Mouse (Mus musculus): ENCODE measurements around the gene Ccdc57. TPM values are rescaled to one million over a fixed set of nuclear protein-coding genes. Genes with fewer than 3 reads are reported as not detected.
A peak's percentile ranks its signal among the peaks of the same experiment; 100 is the strongest.

The Ccdc57 gene
- total and polyA plus RNA-seq, 2 experiments from 2014 or later, result 6.2 to 7.8 TPM

DNA sequence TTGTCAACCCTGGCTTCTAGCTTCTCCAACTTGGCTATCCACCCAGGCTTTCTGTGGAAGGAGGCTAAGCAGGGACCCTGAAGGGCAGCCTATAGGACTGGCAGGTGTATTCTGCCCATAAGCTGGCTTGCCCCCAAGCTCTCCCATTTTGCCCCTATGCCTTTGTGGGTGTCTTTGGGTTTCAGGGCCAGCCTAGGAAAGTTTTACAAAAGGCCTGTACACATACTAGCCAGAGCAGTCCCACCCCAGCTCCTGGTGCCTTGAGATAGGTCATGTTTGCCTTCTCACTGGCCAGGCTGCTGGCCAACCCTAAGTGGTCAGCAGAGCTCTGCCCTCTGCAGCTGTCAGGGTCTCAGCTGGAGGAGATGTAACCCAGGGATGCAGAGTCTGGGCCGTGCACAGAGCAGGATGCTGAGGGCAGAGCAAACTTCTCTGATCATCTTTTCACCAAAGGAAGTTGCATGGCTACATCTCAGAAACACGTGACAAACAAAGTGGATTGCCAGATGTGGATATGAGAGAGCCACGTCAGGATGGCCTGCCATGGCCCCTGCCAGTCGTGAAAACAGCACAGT is 107.3 kb downstream of the Ccdc57 start:
- Histone ChIP-seq H3K4me3 (ENCODE audit: low read depth, low read length) (peak overlapping the region; percentile 93), H3K36me3 (ENCODE audit: insufficient read depth, low read length) (peaks cover 17% of the 10 kb centered on the region), H3K4me1 (ENCODE audit: insufficient read depth, low read length) (peaks cover 24% of the 10 kb centered on the region), H3K9ac (replicated peaks; ENCODE audit: low read length, poor library complexity, severe bottlenecking) (peak overlapping the region; percentile 64), H3K27me3 (ENCODE audit: insufficient read depth, low read length) (no peaks in the 10 kb centered on the region), H3K27ac (ENCODE audit: low read depth, low read length) (peak overlapping the region; percentile 96), H3K9me3 (ENCODE audit: low read length) (no peaks in the 10 kb centered on the region), H3K4me2 (ENCODE audit: low read depth, low read length, poor library complexity, severe bottlenecking) (peak overlapping the region; percentile 93)
- DNase-seq (ENCODE audit: low spot score), result peak; percentile 28
- ATAC-seq (ENCODE audit: low FRiP score), result no peak
- TF ChIP-seq CTCF (IDR thresholded peaks at IDR 0.05), result no peak
- 34% methylated on average over 4 of the region's 4 CpGs for WGBS

DNA sequence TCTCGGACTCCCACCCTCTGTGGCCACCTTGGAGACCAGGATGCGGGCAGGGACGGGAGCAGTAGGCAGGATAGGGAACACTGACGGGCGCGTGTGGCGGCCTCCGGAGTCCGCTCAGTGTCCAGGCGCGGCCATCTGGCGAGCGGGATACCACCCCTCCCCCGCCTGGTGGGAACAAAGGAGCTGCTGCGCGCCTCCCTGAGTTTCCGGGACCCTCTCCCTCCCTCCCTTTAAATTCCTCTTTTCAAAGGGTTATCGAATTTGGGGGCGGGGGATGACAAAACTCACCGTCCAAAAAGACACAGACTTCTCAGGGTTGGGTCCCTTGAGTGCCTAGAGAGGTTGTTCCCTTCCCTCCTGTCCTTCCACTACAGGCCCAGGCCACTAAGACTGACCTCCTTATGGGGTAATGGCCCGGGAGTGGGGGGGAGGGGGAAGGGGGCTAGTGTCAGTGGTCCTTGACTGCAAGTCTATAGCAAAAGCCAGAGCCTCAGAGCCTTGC is 107.8 kb downstream of the Ccdc57 start:
- peak overlapping the region; percentile 93 for H3K4me3 ChIP-seq (ENCODE audit: low read depth, low read length)
- WGBS, result 0% methylated on average over 21 of the region's 21 CpGs
- ATAC-seq (ENCODE audit: low FRiP score), result peak; percentile 14; the same call in 1 of the 2 replicates
- peak overlapping the region; percentile 64 for H3K9ac ChIP-seq (replicated peaks; ENCODE audit: low read length, poor library complexity, severe bottlenecking)
- H3K4me2 ChIP-seq (ENCODE audit: low read depth, low read length, poor library complexity, severe bottlenecking), result peak overlapping the region; percentile 93
- H3K27ac ChIP-seq (ENCODE audit: low read depth, low read length), result peak overlapping the region; percentile 96
- H3K36me3 ChIP-seq (ENCODE audit: insufficient read depth, low read length), result peaks cover 22% of the 10 kb centered on the region
- H3K27me3 ChIP-seq (ENCODE audit: insufficient read depth, low read length), result no peaks in the 10 kb centered on the region
- no peak for TF ChIP-seq CTCF (IDR thresholded peaks at IDR 0.05)
- no peaks in the 10 kb centered on the region for H3K9me3 ChIP-seq (ENCODE audit: low read length)
- peaks cover 24% of the 10 kb centered on the region for H3K4me1 ChIP-seq (ENCODE audit: insufficient read depth, low read length)
- peak; percentile 42 for DNase-seq (ENCODE audit: low spot score)

DNA sequence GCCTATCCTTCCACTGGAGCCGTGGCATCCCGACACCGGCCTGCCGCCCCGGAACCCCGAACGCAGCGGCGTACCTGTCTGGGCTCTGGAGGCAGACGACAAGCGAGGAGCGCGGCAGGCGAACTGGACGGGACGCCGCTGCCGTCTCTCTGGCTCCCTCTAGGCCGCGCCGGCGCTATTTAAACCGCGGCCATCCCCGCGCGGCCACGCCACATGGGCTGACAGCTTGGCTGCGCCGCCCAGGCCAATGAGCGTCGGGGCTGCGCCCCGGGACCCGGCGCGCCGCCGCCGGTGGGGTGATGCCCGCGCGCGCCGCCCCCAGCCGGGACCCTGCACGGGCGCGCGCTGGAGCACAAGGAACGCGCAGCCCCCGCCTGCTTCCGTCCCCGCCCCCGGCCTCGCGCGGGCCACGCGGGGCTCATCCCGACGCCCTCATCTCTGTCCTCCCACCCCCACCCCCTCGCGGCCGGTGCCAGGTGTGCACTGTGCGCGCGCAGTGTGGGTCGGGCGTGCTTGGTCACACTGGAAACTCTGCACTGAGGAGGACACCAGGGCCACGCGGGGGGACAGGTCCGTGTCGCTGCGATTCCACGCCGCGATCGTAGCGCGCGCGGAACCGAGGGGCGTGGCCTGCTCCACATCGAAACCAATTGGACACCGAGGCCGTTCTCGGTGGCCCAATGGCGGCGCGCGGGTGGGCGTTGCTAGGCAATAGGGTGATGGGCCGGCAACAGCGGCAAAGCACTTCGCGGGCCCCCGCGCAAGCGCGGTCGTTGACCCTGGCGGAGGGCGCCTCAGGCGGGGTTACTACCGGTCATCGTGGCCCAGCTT is 108.5 kb downstream of the Ccdc57 start, which contains the start of gene Fasn:
Gene Fasn, minus strand, starts transcription at position 592 of the 831 bp plus-strand sequence.
- peak; percentile 67 for TF ChIP-seq CTCF (IDR thresholded peaks at IDR 0.05)
- WGBS, result 0% methylated on average over 92 of the region's 109 CpGs
- peak; percentile 91 for ATAC-seq (ENCODE audit: low FRiP score)
- DNase-seq (ENCODE audit: low spot score), result peak; percentile 99
- peak within 1 kb of the TSS; percentile 96 for H3K27ac ChIP-seq (ENCODE audit: low read depth, low read length)
- peak within 1 kb of the TSS; percentile 93 for H3K4me2 ChIP-seq (ENCODE audit: low read depth, low read length, poor library complexity, severe bottlenecking)
- peaks cover 29% of the 10 kb centered on the region for H3K36me3 ChIP-seq (ENCODE audit: insufficient read depth, low read length)
- peak within 1 kb of the TSS; percentile 93 for H3K4me3 ChIP-seq (ENCODE audit: low read depth, low read length)
- no peaks in the 10 kb centered on the region for H3K27me3 ChIP-seq (ENCODE audit: insufficient read depth, low read length)
- no peaks in the 10 kb centered on the region for H3K9me3 ChIP-seq (ENCODE audit: low read length)
- H3K9ac ChIP-seq (replicated peaks; ENCODE audit: low read length, poor library complexity, severe bottlenecking), result peak within 1 kb of the TSS; percentile 95
- peaks cover 24% of the 10 kb centered on the region for H3K4me1 ChIP-seq (ENCODE audit: insufficient read depth, low read length)

DNA sequence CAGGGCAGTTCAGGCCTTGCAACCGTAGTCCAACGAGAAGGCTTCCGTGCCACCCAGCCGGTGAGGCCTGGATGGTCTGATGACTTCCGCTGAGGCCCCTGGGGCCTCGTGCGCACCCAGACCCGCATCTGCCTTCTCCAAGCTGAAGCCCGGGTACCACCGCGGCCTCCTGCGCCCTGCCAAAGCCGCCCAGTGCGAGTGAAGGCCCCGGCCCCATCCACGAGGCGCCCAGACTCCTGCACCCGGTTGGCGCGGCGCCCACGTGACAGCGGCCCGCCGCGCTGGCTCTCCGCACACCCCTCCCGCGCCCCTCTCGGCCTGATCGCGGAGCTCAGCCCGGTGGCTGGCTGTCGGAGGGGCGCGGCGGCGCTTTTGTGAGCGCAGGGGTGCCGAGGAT is 109.1 kb downstream of the Ccdc57 start:
- under 1% methylated on average over 38 of the region's 40 CpGs for WGBS
- no peaks in the 10 kb centered on the region for H3K9me3 ChIP-seq (ENCODE audit: low read length)
- H3K27ac ChIP-seq (ENCODE audit: low read depth, low read length), result peak overlapping the region; percentile 96
- peak; percentile 20; the same call in 1 of the 2 replicates for ATAC-seq (ENCODE audit: low FRiP score)
- peaks cover 35% of the 10 kb centered on the region for H3K36me3 ChIP-seq (ENCODE audit: insufficient read depth, low read length)
- peak overlapping the region; percentile 93 for H3K4me2 ChIP-seq (ENCODE audit: low read depth, low read length, poor library complexity, severe bottlenecking)
- no peaks in the 10 kb centered on the region for H3K27me3 ChIP-seq (ENCODE audit: insufficient read depth, low read length)
- DNase-seq (ENCODE audit: low spot score), result peak; percentile 72
- peak overlapping the region; percentile 93 for H3K4me3 ChIP-seq (ENCODE audit: low read depth, low read length)
- peak overlapping the region; percentile 95 for H3K9ac ChIP-seq (replicated peaks; ENCODE audit: low read length, poor library complexity, severe bottlenecking)
- peaks cover 24% of the 10 kb centered on the region for H3K4me1 ChIP-seq (ENCODE audit: insufficient read depth, low read length)
- no peak for TF ChIP-seq CTCF (IDR thresholded peaks at IDR 0.05)

DNA sequence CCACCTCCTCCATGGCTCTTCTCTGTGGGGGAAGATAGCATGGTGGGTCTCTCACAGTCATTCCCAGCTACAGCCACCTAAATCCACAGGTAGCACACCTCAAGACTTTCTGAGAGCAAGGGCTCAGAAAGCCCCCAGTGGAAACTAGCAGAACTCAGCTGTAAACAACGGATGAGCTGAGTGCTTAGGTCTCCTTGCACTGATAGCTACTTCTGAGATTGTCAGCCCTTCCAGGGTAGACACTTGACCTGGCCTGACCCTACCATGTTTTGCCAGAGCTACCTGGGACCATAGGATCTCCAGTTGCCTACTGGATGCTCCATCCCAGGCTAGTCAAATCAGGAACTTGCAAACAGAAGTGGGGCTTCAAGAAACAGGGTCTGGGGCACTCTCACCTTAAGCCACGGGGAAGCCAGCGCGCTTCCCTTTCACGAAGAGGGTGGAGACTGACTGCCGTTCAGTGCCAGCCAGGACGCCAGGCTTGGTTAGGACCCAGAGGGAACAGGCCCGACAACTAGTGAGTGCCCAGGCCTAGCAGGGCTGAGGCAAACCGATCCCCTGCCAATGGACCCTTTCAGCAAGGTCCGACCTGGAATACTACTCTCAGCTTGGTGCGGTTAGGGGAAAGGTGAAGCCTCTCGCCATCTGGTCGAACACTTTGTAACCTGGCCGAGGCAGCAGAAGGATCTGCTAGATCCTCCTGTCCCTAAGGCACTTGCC is 109.7 kb downstream of the Ccdc57 start:
- no peak for ATAC-seq (ENCODE audit: low FRiP score)
- H3K36me3 ChIP-seq (ENCODE audit: insufficient read depth, low read length), result peaks cover 41% of the 10 kb centered on the region
- H3K27me3 ChIP-seq (ENCODE audit: insufficient read depth, low read length), result no peaks in the 10 kb centered on the region
- peak overlapping the region; percentile 95 for H3K9ac ChIP-seq (replicated peaks; ENCODE audit: low read length, poor library complexity, severe bottlenecking)
- under 1% methylated on average over 14 of the region's 14 CpGs for WGBS
- H3K4me1 ChIP-seq (ENCODE audit: insufficient read depth, low read length), result peaks cover 24% of the 10 kb centered on the region
- peak; percentile 9 for DNase-seq (ENCODE audit: low spot score)
- peak overlapping the region; percentile 93 for H3K4me2 ChIP-seq (ENCODE audit: low read depth, low read length, poor library complexity, severe bottlenecking)
- peak overlapping the region; percentile 93 for H3K4me3 ChIP-seq (ENCODE audit: low read depth, low read length)
- no peaks in the 10 kb centered on the region for H3K9me3 ChIP-seq (ENCODE audit: low read length)
- no peak for TF ChIP-seq CTCF (IDR thresholded peaks at IDR 0.05)
- H3K27ac ChIP-seq (ENCODE audit: low read depth, low read length), result peak overlapping the region; percentile 96

Measured in midbrain, postnatal 0 days (tissue).